Mouse (Mus musculus) mammary gland, adult 2 months (tissue): ENCODE results near the gene Primpol. TPM values are rescaled to one million over a fixed set of nuclear protein-coding genes. Genes with fewer than 3 reads are reported as not detected.

Source experiments
- polyA plus RNA-seq: library from polyadenylated mRNA; depleted of rRNA; stranded (reverse); fragments of >200 nt; gene quantifications from 2 replicates; pipeline ENCODE4 v1.2.3, GENCODE M21; 2012; ENCODE audit warnings: low replicate concordance; rRNA removed

Primpol gene
- 0.91 and 1.6 TPM in 2 replicates for polyA plus RNA-seq

DNA sequence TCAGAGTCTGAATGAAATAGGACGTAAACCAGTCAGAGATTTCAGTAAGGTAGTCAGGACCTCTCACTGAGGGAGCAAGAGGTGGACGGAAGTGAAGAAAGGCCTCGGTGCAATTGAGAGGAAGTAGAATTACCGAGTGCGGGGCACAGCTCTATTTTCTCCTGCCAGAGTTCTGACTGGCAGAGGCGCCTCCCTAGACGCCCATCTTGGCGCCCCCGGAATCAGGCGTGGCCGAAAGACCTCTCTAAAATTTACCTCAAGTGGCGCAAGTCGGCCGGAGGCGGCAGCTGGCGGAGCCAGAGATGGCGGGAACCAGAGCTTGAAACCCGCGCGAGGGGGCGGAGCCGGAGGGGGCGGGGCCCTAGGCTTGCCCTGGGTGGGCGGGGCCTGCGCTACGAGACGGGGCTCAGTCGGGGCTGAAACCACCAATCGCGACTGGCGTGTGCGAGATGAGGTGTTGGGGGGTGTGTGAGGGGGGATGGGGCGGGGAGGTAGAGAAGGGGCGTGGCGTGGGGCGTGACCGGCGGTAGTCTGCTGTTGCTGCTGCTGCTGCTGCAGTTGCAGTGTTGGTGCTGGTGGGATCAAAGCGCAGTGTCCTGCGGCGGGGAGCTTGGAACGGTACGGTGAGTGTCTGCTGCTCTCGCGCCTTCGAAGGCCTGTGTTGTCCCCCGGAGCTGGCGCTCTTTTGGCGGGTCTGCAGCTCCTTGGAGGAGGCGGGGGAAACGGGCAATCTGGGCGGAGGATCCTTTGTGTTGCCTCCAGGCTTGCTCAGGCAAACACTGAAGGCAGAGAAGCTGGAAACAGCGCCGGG, at the start of gene Primpol, which contains the start of gene Casp3:
Gene Primpol, minus strand, starts transcription at position 334 of the 811 bp plus-strand sequence.
Gene Casp3, plus strand, starts transcription at position 413 of the 811 bp plus-strand sequence.

DNA sequence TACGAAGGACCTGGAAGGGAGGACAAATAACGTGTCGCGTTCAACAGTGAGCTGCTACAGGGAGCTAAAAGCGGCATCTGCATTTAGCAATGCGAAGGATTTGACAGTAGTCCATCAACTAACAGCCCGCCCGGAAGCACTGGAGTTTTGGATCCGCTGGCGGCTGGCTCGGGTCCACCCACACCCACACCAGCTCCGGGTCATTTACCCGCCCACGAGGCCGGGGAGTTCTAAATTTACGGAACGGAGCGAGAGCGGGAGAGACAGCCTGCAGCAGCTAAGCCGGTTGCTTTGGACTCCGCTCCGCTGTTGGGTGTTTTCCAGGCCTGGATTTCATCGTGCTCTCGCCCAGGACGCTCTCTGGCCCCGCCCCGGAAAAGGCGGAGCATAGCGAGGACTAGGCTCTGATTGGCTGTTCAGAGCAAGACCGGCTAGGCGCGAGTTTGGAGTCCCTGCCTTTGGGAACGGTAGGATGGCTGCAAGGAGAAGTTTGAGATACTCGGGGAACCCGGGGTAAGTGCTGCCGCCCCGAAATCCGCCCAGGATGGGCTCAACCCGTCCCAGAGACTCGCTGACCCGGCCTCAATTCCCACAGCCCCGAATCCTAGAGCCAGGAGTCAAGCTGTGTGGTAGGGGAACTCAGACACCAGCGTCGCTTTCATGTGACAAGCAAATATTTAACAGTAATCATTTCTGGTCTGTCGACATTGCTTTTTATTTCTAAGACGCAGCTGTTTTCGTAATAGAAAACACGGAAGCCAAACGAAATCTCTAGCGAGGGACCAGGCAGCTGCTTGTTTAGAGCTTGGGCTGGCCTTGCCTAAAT, 65.2 kb downstream of the Primpol start, which contains the start of gene Cenpu:
Gene Cenpu, plus strand, starts transcription at position 414 of the 826 bp plus-strand sequence.

Other genes with a start within 250 kb of the Primpol start
- 263 and 321 TPM in 2 replicates for gene Acsl1, start 146.2 kb downstream of the Primpol start, polyA plus RNA-seq
- gene Cenpu, start 65.2 kb downstream of the Primpol start, polyA plus RNA-seq = 0.36 and 1.5 TPM in 2 replicates
- 4.5 and 7.7 TPM in 2 replicates for gene Casp3, start 79 bp upstream of the Primpol start, polyA plus RNA-seq
- gene Irf2, start 122.5 kb upstream of the Primpol start, polyA plus RNA-seq = 16.8 and 19.8 TPM in 2 replicates